Mouse (Mus musculus): ENCODE measurements at regions not wholly inside any gene's neighbourhood (a gene's known extent, or its start where the extent isn't known, plus 50 kb on each side); places are given as distances from the start of the nearest gene placed in this dataset.
A peak's percentile ranks its signal among the peaks of the same experiment; 100 is the strongest.

- DNase-seq (ENCODE audit: low spot score in 2 of 2), result no peak
These were observed 279.4 kb downstream of the Mctp2 start for GRCm38 (mm10) chr7:72027006-72027405.

- no peak for DNase-seq (ENCODE audit: low spot score in 2 of 2)
These were observed 297.3 kb downstream of the Mctp2 start for GRCm38 (mm10) chr7:72009115-72009514.

GRCm38 (mm10) chr7:72004311-72004710 lies 302.1 kb downstream of the Mctp2 start:
- no peak for DNase-seq (ENCODE audit: low spot score in 2 of 2)

DNA sequence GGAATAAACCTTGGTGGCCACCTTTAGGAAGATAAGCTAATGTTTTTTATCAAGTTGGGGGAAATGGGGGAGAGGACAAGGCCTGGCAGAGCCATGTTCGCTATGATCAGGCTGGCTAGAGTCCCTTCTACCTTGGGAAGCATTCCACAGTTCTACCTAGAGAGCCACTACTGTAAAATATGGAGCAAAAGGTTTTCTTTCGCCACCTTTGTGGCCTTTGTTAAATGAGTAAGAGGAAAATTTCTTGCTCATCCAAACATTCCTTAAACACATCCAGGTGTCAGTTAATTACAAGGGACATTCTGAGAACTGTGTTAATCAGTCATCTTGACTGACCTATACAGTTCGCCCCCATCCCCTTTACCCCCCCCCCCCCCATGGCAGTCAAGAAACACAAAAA lies 313.9 kb downstream of the Mctp2 start:
- DNase-seq (ENCODE audit: low spot score in 2 of 2), result no peak

- DNase-seq (ENCODE audit: low spot score in 2 of 2), result no peak
These were observed 314.6 kb downstream of the Mctp2 start for GRCm38 (mm10) chr7:71991835-71992234.

- no peak for DNase-seq (ENCODE audit: low spot score in 2 of 2)
These were observed 315.2 kb downstream of the Mctp2 start for GRCm38 (mm10) chr7:71991206-71991605.

GRCm38 (mm10) chr7:71966015-71966414 lies 340.4 kb downstream of the Mctp2 start:
- DNase-seq (ENCODE audit: low spot score in 2 of 2), result no peak

DNA sequence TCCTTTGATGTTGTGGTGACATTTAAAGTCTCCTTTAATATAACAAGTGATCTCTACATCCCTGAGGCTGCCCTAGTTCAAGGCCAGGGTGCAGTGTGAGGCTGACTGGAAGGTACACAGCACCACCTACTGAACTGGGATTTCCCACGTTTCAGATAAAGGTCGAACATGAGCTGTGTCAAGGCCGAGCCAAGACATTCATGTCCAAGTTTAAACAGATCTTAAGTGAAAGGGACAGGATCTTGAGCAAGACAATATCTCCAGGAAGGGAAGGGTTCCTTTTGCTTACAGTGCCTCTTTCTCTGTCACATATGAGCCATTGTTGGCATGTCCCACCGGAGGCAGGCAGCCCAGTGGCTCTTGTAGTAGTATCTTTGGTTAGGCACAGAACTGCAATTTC lies 343.0 kb downstream of the Mctp2 start:
- DNase-seq (ENCODE audit: low spot score in 2 of 2), result no peak

DNA sequence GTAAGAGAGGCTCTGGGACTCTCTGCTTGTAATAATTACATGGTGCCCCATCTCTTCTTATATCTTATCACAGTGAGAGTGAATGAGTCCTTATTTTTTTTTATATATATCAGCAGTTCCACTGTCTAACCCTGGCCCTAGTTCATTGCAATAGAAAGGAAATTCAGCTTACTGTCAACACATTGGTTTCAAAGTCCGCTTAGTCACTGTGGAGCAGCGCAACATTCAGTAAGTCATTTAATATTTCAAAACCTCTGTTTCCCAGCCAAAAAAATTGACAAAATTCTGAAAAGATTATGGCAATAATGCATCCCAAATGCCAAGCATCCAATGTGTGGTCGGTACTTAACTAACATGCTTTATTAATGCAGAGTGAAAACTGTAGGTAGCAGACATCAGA lies 343.6 kb downstream of the Mctp2 start:
- DNase-seq (ENCODE audit: low spot score in 2 of 2), result no peak

DNA sequence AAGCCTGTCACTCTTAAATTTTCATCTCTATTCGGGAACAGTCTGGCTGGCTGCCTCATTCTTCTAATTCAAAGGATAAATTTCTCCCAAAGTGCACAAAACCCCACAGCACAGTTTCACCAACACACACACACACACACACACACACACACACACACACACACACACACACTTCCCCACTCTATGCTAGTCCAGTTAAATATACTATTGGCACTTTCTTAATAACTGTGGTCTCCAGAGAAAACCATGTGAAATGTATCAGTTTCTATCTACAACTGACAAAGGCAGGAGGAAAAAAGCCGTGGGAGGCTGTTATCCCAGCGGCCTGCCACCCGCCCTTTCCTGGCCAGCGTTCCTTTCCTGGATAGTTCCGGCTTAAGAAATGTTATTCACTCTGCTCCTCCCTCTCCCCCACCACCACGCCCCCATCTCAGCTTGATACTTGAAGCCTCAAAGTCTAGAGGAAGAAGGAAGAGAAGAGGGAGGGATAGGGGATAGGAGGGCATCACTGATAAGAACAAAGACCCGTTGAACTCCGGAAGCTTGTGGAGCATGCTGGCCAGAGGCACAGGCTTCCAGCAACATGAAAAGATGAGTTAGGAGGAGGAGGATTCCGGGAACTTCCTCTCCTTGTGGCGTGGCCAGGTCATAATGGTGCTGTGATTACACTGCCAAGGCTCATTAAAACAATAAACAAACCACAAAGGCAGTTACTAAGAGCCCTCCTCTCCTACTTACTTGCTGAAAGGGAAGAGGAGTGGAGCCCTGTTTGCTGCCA lies 345.8 kb downstream of the Mctp2 start:
- no peak for DNase-seq (ENCODE audit: low spot score in 2 of 2)

DNA sequence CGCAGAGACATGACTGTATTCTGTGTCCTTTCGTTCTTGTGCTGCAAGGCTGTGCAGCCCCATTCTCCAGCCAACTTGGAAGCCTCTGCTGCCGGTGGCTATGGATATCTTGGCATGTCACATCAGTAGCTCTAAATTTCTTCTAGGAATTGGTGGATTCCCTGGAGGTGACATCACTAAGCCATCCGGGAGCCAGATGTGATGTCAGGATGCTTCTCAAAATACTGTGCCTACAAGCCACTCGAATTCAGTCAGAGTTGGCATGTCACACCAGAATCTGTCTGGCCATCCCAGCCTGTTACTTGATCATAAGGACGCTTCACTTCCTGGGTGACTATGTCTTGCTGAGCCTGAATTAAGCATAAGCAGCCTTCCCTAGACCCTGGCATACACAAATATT lies 359.9 kb downstream of the Mctp2 start:
- DNase-seq (ENCODE audit: low spot score in 2 of 2), result no peak

DNA sequence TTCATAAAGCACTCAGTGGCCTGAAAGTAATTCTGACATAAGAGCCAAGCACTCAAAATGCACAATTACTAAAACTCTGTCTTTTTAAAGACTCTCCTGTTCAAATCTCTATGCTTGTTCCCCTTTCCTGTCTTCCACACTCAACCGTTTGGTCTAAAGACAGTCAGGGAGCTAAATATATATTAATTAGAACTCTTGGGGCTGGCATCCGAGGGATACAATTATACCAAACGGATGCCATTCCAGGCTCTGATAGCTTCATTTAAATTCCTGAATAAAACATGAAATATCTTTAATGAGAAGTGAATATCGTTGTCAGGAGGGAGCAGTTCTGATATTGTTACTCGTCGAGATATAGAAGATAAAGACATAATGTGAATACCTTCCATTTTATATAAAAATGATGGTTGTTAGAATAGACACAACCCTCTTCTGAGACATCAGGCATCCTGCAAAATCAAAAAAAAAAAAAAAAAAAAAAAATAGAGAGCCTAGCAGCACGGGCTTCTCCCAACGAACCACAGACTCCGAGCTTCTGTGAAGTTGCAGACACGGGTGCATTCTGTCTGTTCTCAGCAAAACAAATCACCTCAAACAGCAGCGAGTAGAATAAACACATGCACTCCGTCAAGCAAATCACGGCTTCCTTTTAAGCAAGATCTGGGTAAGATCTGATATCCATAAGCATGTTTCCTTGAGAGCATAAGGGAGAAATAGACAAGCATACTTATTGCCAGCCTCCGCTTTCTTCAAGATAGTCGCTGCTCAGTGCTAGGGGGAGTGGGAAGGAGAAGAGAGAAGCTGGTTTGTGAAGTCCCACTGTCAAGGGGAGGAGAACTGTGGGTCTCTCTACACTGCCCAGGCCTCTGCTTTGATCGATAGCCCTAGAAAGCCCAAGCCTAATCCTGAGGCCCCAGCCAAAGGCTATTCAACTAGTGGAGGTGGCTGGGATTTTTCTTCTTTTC lies 363.0 kb downstream of the Mctp2 start:
- peak in 1 of 2 experiments; percentile 9 for DNase-seq (ENCODE audit: low spot score in 2 of 2)

DNA sequence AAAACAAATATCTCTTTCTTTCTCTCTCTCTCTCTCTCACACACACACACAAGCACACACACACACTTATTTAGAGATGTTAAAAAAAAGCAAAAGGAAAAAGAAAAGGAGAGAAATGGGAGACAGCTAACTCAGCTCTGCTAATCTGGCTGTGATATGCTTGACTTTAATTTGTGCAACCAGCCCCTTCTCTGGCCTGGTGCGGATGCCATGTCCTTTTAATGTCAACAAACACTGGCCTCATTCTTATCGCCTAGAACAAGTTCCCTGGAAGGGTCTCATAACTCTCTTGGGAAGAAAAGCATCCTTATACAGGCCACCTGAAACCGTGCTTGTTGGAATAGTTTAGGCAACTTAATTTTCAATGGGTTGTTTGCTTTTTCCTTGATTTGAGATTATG lies 368.7 kb downstream of the Mctp2 start:
- no peak for DNase-seq (ENCODE audit: low spot score in 2 of 2)

- no peak for DNase-seq (ENCODE audit: low spot score in 2 of 2)
These were observed 369.7 kb downstream of the Mctp2 start for GRCm38 (mm10) chr7:71936690-71937089.
